Mouse (Mus musculus) kidney, embryonic 14.5 days (tissue): ENCODE results near the gene Psd. TPM values are rescaled to one million over a fixed set of nuclear protein-coding genes. Genes with fewer than 3 reads are reported as not detected.

Experiments used
- ATAC-seq: fragments of 200-750 bp; cut with Nextera tagmentation; 2 replicates; pipeline ENCODE4 v1.8.0; 2017; ENCODE audit warnings: moderate number of reproducible peaks, mild to moderate bottlenecking, moderate TSS enrichment, moderate library complexity; ENCODE audit not compliant: low FRiP score, low TSS enrichment
- H3K27ac ChIP-seq: fragments of 300-500 bp; sonication (generic); 2 replicates; pipeline ENCODE4 v1.5.1; 2014; ENCODE audit warnings: low read depth, mild to moderate bottlenecking, low read length, moderate library complexity, mixed read lengths
- H3K27me3 ChIP-seq: fragments of 300-500 bp; sonication (generic); 2 replicates; pipeline ENCODE4 v1.6.1; 2014; ENCODE audit warnings: mild to moderate bottlenecking, low read length; ENCODE audit not compliant: control insufficient read depth, insufficient read depth
- H3K36me3 ChIP-seq: fragments of 300-500 bp; sonication (generic); 2 replicates; pipeline ENCODE4 v1.6.1; 2014; ENCODE audit warnings: low read length, mixed read lengths; ENCODE audit not compliant: control insufficient read depth, insufficient read depth
- H3K4me1 ChIP-seq: fragments of 300-500 bp; sonication (generic); 2 replicates; pipeline ENCODE4 v1.6.1; 2014; ENCODE audit warnings: low read length, mixed read lengths; ENCODE audit not compliant: control insufficient read depth, insufficient read depth
- H3K4me2 ChIP-seq: fragments of 300-500 bp; sonication (generic); replicated peaks from 2 replicates; pipeline ENCODE4 v1.6.1; 2014; ENCODE audit warnings: low read depth, mild to moderate bottlenecking, low read length
- H3K4me3 ChIP-seq: fragments of 300-500 bp; sonication (generic); 2 replicates; pipeline ENCODE4 v1.5.1; 2014; ENCODE audit warnings: mild to moderate bottlenecking, low read length
- H3K9ac ChIP-seq: fragments of 300-500 bp; sonication (generic); 2 replicates; pipeline ENCODE4 v1.6.1; 2014; ENCODE audit warnings: low read depth, mild to moderate bottlenecking, low read length, moderate library complexity
- H3K9me3 ChIP-seq: fragments of 300-500 bp; sonication (generic); 2 replicates; pipeline ENCODE4 v1.6.1; 2016; ENCODE audit warnings: low read length; ENCODE audit not compliant: control insufficient read depth
- WGBS: fragments of 180-500 bp; shearing (Covaris S2); extraction: QIAGEN DNeasy Blood & Tissue Kit; methylation state at CpG from one replicate; pipeline ENCODE4 v1.1.7; 2014; 5-methylcytosine and 5-hydroxymethylcytosine counted together
- polyA plus RNA-seq: library from polyadenylated mRNA; unstranded; fragments of >200 nt; fragmentation: Nextera tagmentation; extraction: Ambion mirVana; gene quantifications from 2 replicates; pipeline ENCODE4 v1.2.1, GENCODE M21; 2014

Psd gene
- polyA plus RNA-seq, result 1.7 and 1.8 TPM in 2 replicates

DNA sequence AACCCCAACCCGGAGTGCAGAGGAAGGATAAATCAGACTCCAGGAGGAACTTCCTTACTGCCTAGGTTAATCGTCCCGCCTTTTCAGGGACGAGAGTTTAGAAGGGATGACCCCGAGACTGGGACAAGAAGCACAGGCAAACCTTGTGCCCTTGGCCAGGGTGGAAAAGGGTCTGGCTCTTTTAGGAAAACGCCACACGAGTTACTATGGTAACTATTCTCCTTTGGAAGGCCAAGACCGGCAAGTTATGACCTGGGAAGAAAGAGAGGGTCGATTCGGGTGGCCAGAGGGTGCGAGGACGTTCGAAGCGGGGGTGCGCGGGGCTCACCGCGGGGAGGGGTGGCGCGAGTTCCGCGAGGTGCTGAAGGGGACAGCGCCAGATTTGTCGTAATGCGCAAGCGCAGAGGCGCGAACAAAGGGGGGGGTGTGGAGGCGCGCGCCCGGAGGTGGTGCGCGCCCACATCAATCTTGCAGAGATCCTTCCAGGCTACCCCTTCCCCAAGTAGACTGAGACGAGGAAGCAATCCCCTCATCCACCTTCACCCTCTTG is at the start of gene Psd:
TSS of gene Psd (minus strand) at position 401 of the 550 bp plus-strand sequence.
- H3K4me2 ChIP-seq, result peak within 1 kb of the TSS; percentile 98
- ATAC-seq, result no peak
- peaks cover 16% of the 10 kb centered on the region for H3K36me3 ChIP-seq
- H3K9ac ChIP-seq, result peak within 1 kb of the TSS; percentile 53; the same call in 1 of the 2 replicates
- H3K27ac ChIP-seq, result peak within 1 kb of the TSS; percentile 82
- H3K4me1 ChIP-seq, result peaks cover 8% of the 10 kb centered on the region; the same call in 1 of the 2 replicates
- WGBS, result 2% methylated on average over 34 of the region's 35 CpGs
- peaks cover 50% of the 10 kb centered on the region for H3K27me3 ChIP-seq
- no peaks in the 10 kb centered on the region for H3K9me3 ChIP-seq
- peak within 1 kb of the TSS; percentile 73 for H3K4me3 ChIP-seq

- Histone ChIP-seq H3K4me3 (no peak overlapping the region), H3K4me2 (no peak overlapping the region), H3K9ac (no peak overlapping the region), H3K9me3 (no peaks in the 10 kb centered on the region), H3K4me1 (no peaks in the 10 kb centered on the region), H3K27me3 (no peaks in the 10 kb centered on the region), H3K36me3 (peaks cover 44% of the 10 kb centered on the region), H3K27ac (no peak overlapping the region)
- ATAC-seq, result no peak
- WGBS, result 59% methylated on average over 4 of the region's 4 CpGs
These were observed 48.9 kb upstream of the Psd start for GRCm38 (mm10) chr19:46375891-46376290.

DNA sequence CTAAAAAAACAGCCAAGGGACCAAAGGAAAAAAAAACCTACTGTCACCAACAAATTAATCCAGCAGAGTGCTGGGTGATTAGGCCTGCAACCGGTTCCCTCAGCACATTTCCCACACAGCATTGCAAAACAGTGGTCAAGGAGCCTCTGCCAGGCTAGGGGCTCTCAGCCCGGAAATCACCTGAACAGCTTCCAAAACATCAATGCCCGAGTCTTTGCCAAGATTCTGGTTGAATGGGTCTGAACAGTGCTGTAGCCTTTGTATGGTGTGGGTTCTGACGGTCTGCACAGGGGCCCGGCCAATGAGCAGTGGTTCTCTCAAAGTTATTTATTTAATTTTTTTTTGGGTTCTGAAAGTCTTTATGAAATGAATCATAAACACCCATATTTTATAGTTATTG is 48.5 kb upstream of the Psd start:
- no peaks in the 10 kb centered on the region for H3K4me1 ChIP-seq
- no peak overlapping the region for H3K4me2 ChIP-seq
- no peak overlapping the region for H3K9ac ChIP-seq
- H3K4me3 ChIP-seq, result no peak overlapping the region
- H3K9me3 ChIP-seq, result no peaks in the 10 kb centered on the region
- ATAC-seq, result no peak
- 79% methylated on average over 5 of the region's 5 CpGs for WGBS
- H3K27ac ChIP-seq, result no peak overlapping the region
- peaks cover 40% of the 10 kb centered on the region for H3K36me3 ChIP-seq
- no peaks in the 10 kb centered on the region for H3K27me3 ChIP-seq

- 49% methylated on average over 21 of the region's 21 CpGs for WGBS
- H3K4me2 ChIP-seq, result no peak overlapping the region
- no peak overlapping the region for H3K4me3 ChIP-seq
- H3K9me3 ChIP-seq, result no peaks in the 10 kb centered on the region
- no peak overlapping the region for H3K27ac ChIP-seq
- no peaks in the 10 kb centered on the region for H3K4me1 ChIP-seq
- H3K9ac ChIP-seq, result no peak overlapping the region
- ATAC-seq, result peak; percentile 55
- peaks cover 31% of the 10 kb centered on the region for H3K36me3 ChIP-seq
- H3K27me3 ChIP-seq, result no peaks in the 10 kb centered on the region
These were observed 47.6 kb upstream of the Psd start for GRCm38 (mm10) chr19:46374477-46375088.

GRCm38 (mm10) chr19:46369204-46369603 is 42.2 kb upstream of the Psd start:
- WGBS, result 8% methylated on average over 4 of the region's 4 CpGs
- Histone ChIP-seq H3K27ac (no peak overlapping the region), H3K36me3 (no peaks in the 10 kb centered on the region), H3K4me1 (no peaks in the 10 kb centered on the region), H3K27me3 (no peaks in the 10 kb centered on the region), H3K9me3 (no peaks in the 10 kb centered on the region), H3K9ac (no peak overlapping the region), H3K4me3 (no peak overlapping the region), H3K4me2 (no peak overlapping the region)
- ATAC-seq, result peak; percentile 80; the same call in 1 of the 2 replicates

DNA sequence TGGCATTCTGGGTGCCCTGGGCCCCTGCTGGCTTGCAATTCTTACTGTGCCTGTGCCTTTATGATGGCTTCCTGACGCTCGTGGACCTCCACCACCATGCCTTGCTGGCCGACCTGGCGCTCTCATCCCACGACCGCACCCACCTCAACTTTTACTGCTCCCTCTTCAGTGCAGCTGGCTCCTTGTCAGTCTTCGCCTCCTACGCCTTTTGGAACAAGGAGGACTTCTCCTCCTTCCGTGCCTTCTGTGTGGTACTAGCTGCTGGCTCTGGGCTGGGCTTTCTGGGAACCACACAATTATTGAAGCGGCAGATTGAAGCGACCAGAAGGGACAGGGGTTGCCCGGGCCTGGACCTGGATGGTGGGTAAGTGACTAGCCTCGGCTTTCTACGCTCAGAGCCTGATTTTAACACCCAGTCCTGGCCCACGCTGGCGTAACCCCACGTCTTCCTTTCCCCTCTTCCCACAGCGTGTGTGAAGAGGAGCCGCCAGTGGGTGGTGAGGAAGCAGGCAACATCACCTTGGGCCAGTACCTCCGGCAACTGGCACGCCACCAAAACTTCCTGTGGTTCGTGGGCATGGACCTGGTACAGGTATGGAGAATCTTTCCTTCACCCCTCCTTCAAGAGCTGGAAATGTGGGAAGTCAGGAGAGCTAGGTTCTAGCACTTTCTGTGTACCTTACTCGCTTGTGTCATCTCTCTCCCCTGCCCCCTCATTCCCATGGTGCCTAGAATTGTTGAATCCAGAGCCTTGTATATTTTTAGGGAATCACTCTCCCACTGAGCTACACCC is 41.0 kb upstream of the Psd start:
- WGBS, result 82% methylated on average over 23 of the region's 23 CpGs
- no peaks in the 10 kb centered on the region for H3K27me3 ChIP-seq
- H3K4me3 ChIP-seq, result no peak overlapping the region
- no peak for ATAC-seq
- H3K4me2 ChIP-seq, result no peak overlapping the region
- H3K9me3 ChIP-seq, result no peaks in the 10 kb centered on the region
- H3K9ac ChIP-seq, result no peak overlapping the region
- H3K27ac ChIP-seq, result no peak overlapping the region
- H3K36me3 ChIP-seq, result no peaks in the 10 kb centered on the region
- no peaks in the 10 kb centered on the region for H3K4me1 ChIP-seq

DNA sequence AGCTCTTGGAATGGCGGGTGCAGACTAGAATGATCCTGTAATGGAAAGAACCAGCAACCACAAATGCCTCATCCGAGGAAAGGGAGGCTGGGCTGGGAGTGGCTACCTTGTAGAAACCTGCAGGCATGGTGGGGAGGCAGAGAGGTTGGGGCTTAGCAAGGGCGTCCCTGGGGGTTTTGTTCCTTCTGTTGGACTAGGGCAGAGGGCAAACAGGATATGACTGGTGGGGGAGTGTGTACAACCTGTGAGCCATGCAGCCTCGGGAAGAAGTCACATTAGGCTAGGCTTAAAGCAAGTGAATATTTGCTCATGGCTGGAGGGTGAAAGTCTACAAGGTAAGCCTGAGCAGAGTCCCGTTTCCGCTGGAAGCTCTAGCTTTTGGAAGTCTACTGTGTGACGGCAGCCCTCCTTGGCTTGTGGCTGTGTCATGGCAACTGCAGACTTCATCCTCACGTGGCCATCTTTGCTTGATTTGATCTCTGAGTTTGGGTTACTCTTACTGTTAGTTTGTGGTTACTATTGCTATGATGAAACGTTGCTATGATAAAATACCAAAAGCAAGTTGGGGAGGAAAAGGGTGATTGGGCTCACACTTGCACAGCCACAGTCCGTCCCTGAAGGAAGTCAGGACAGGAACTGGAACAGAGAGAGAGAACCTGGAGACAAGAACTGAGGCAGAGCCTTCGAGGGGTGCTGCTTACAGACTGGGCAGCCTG is 36.5 kb upstream of the Psd start:
- H3K36me3 ChIP-seq, result no peaks in the 10 kb centered on the region
- H3K27ac ChIP-seq, result no peak overlapping the region
- no peaks in the 10 kb centered on the region for H3K9me3 ChIP-seq
- H3K9ac ChIP-seq, result no peak overlapping the region
- no peak overlapping the region for H3K4me2 ChIP-seq
- ATAC-seq, result no peak
- H3K4me3 ChIP-seq, result no peak overlapping the region
- 88% methylated on average over 11 of the region's 11 CpGs for WGBS
- no peaks in the 10 kb centered on the region for H3K27me3 ChIP-seq
- no peaks in the 10 kb centered on the region for H3K4me1 ChIP-seq

GRCm38 (mm10) chr19:46362104-46362503 is 35.1 kb upstream of the Psd start:
- H3K9ac ChIP-seq, result no peak overlapping the region
- no peaks in the 10 kb centered on the region for H3K36me3 ChIP-seq
- peaks cover 8% of the 10 kb centered on the region for H3K4me1 ChIP-seq
- ATAC-seq, result no peak
- no peak overlapping the region for H3K27ac ChIP-seq
- no peak overlapping the region for H3K4me2 ChIP-seq
- H3K9me3 ChIP-seq, result no peaks in the 10 kb centered on the region
- WGBS, result 88% methylated on average over 8 of the region's 8 CpGs
- H3K27me3 ChIP-seq, result peaks cover 3% of the 10 kb centered on the region; the same call in 1 of the 2 replicates
- H3K4me3 ChIP-seq, result no peak overlapping the region
